ENCODE assay signal across 11 mouse cellular contexts in genomic region chr8:94967554-94967953, GRCm38 (mm10). TPM values are rescaled to one million over a fixed set of nuclear protein-coding genes. Genes with fewer than 3 reads are reported as not detected.
DNase-seq lines count a peak whose midpoint lies in the region; ATAC-seq and TF ChIP-seq lines count a peak whose summit lies in the region.
"Had no signal": no experiment of that assay in that cellular context is flagged by ENCODE, and none has a peak within 500 bp of the region (broad histone marks: within the 10 kb centered on the region; RNA-seq: fewer than 3 reads in every experiment).

No protein-coding gene starts in this region.

- no peak for TF ChIP-seq POLR2A in lung, adult 2 months (IDR thresholded peaks at IDR 0.05; ENCODE audit: borderline replicate concordance, extremely low read depth, low read depth, low read length)

- no peaks in the 10 kb centered on the region for H3K27me3 ChIP-seq in intestine, embryonic 16.5 days (replicated peaks; ENCODE audit: control insufficient read depth, insufficient read depth, low read length)
- no peaks in the 10 kb centered on the region for H3K27me3 ChIP-seq in forebrain, embryonic 12.5 days
- H3K27me3 ChIP-seq: heart, embryonic 13.5 days; limb, embryonic 12.5 days had no signal

- H3K4me1 ChIP-seq in intestine, embryonic 16.5 days (ENCODE audit: control insufficient read depth, insufficient read depth, low read length): peaks cover 11% of the 10 kb centered on the region
- H3K4me1 ChIP-seq in lung, adult 2 months (ENCODE audit: control insufficient read depth, insufficient read depth, low read length): peaks cover 3% of the 10 kb centered on the region; the same call in 1 of the 2 replicates
- H3K4me1 ChIP-seq in forebrain, embryonic 12.5 days: no peaks in the 10 kb centered on the region
- H3K4me1 ChIP-seq: limb, embryonic 12.5 days had no signal

- no peaks in the 10 kb centered on the region for H3K36me3 ChIP-seq in intestine, embryonic 16.5 days (ENCODE audit: control insufficient read depth, insufficient read depth, low read length)
- no peaks in the 10 kb centered on the region for H3K36me3 ChIP-seq in forebrain, embryonic 12.5 days (replicated peaks)
- H3K36me3 ChIP-seq: heart, embryonic 13.5 days; limb, embryonic 12.5 days had no signal

- intact Hi-C loops in gastrocnemius, adult 2 months (cut with DNase I): no loop called here
- intact Hi-C loops in left cerebral cortex, postnatal 4 days (cut with DNase I): no loop called here

- ATAC-seq in intestine, embryonic 16.5 days: no peak
- no peak for ATAC-seq in forebrain, embryonic 12.5 days (ENCODE audit: low FRiP score)

- no peak overlapping the region for H3K4me3 ChIP-seq in gastrocnemius, adult 2 months
- H3K4me3 ChIP-seq in intestine, embryonic 16.5 days (ENCODE audit: low read length): no peak overlapping the region
- no peak overlapping the region for H3K4me3 ChIP-seq in lung, adult 2 months (replicated peaks; ENCODE audit: extremely low read depth, low read depth, low read length)
- H3K4me3 ChIP-seq in forebrain, embryonic 12.5 days (replicated peaks): no peak overlapping the region
- H3K4me3 ChIP-seq: heart, embryonic 13.5 days; limb, embryonic 12.5 days had no signal

- no peak for TF ChIP-seq CTCF in gastrocnemius, adult 2 months (IDR thresholded peaks at IDR 0.05)
- TF ChIP-seq CTCF in lung, adult 2 months (IDR thresholded peaks at IDR 0.05; ENCODE audit: insufficient read depth, low read length): no peak

- H3K9ac ChIP-seq in intestine, embryonic 16.5 days (ENCODE audit: low read depth, low read length): no peak overlapping the region
- H3K9ac ChIP-seq in forebrain, embryonic 12.5 days: no peak overlapping the region
- H3K9ac ChIP-seq: heart, embryonic 13.5 days; limb, embryonic 12.5 days had no signal

- H3K27ac ChIP-seq in gastrocnemius, adult 2 months: peak overlapping the region; percentile 53; the same call in 1 of the 2 replicates
- H3K27ac ChIP-seq in intestine, embryonic 16.5 days (ENCODE audit: low read length): peak overlapping the region; percentile 52; the same call in 1 of the 2 replicates
- no peak overlapping the region for H3K27ac ChIP-seq in forebrain, embryonic 12.5 days
- H3K27ac ChIP-seq: heart, embryonic 13.5 days; limb, embryonic 12.5 days had no signal

- no peaks in the 10 kb centered on the region for H3K9me3 ChIP-seq in intestine, embryonic 16.5 days (ENCODE audit: control insufficient read depth, low read length)
- no peaks in the 10 kb centered on the region for H3K9me3 ChIP-seq in forebrain, embryonic 12.5 days
- H3K9me3 ChIP-seq: heart, embryonic 13.5 days; limb, embryonic 12.5 days had no signal

- no peak for DNase-seq in gastrocnemius, adult 2 months
- no peak for DNase-seq in gastrocnemius, postnatal 4 days (ENCODE audit: low spot score in 2 of 2)
- DNase-seq in Muller cell, postnatal 12 days (ENCODE audit: inconsistent ontology term): peak; percentile 74
- peak; percentile 69 for DNase-seq in lung, adult 2 months
- no peak for DNase-seq in right cerebral cortex, postnatal 25 days
- no peak for DNase-seq in left cerebral cortex, postnatal 4 days

- no peak overlapping the region for H3K4me2 ChIP-seq in intestine, embryonic 16.5 days (ENCODE audit: low read depth, low read length)
- no peak overlapping the region for H3K4me2 ChIP-seq in forebrain, embryonic 12.5 days
- H3K4me2 ChIP-seq: heart, embryonic 13.5 days; limb, embryonic 12.5 days had no signal

- 72% methylated on average over 3 of the region's 3 CpGs for WGBS in intestine, embryonic 16.5 days
- WGBS in lung, adult 2 months: 59% methylated on average over 3 of the region's 3 CpGs
- WGBS in forebrain, embryonic 12.5 days: 73% methylated on average over 3 of the region's 3 CpGs

RNA-seq across cellular contexts. Expression of gene Adgrg1, which starts 7.0 kb away (rescaled TPM):
- total RNA-seq in gastrocnemius, adult 2 months (2021): 10 to 100 TPM; 20.7 to 27.4 TPM
- 10 to 100 TPM in 1 of 2 experiments, 1 to 10 TPM in 1; 9.6 to 10.0 TPM for total RNA-seq in gastrocnemius, postnatal 4 days (2021)
- polyA plus RNA-seq in intestine, embryonic 16.5 days (2015; fragmentation: Nextera tagmentation; extraction: Ambion mirVana): 24.4 and 26.8 TPM in 2 replicates
- 192 and 233 TPM in 2 replicates for polyA plus RNA-seq in lung, adult 2 months (2012; rRNA removed)
- polyA plus RNA-seq in forebrain, embryonic 12.5 days (2016; fragmentation: Nextera tagmentation; extraction: Ambion mirVana): 180 and 222 TPM in 2 replicates
- total RNA-seq in left cerebral cortex, postnatal 4 days (2021): 100 to 1,000 TPM; 125 to 153 TPM

RNA-seq across cellular contexts. Expression of gene Adgrg5, which starts 44.1 kb away (rescaled TPM):
- under 1 TPM in 1 of 2 experiments, not detected in 1; 0.28 TPM for total RNA-seq in gastrocnemius, adult 2 months (2021)
- total RNA-seq in gastrocnemius, postnatal 4 days (2021): under 1 TPM; 0.15 to 0.18 TPM
- polyA plus RNA-seq in intestine, embryonic 16.5 days (2015; fragmentation: Nextera tagmentation; extraction: Ambion mirVana): 1.6 and 2.8 TPM in 2 replicates
- 4.8 and 5.3 TPM in 2 replicates for polyA plus RNA-seq in lung, adult 2 months (2012; rRNA removed)
- not detected in 2 replicates for polyA plus RNA-seq in forebrain, embryonic 12.5 days (2016; fragmentation: Nextera tagmentation; extraction: Ambion mirVana)
- total RNA-seq in left cerebral cortex, postnatal 4 days (2021): under 1 TPM in 1 of 2 experiments, not detected in 1; 0.74 TPM
- polyA plus RNA-seq: embryonic facial prominence, embryonic 11.5 days; limb, embryonic 12.5 days had no signal

RNA-seq across cellular contexts. Expression of gene Ccdc102a, which starts 49.7 kb away (rescaled TPM):
- 1 to 10 TPM; 3.0 to 3.8 TPM for total RNA-seq in gastrocnemius, adult 2 months (2021)
- total RNA-seq in gastrocnemius, postnatal 4 days (2021): 10 to 100 TPM; 23.9 to 24.5 TPM
- 10.9 and 11.5 TPM in 2 replicates for polyA plus RNA-seq in intestine, embryonic 16.5 days (2015; fragmentation: Nextera tagmentation; extraction: Ambion mirVana)
- 19.0 and 21.2 TPM in 2 replicates for polyA plus RNA-seq in lung, adult 2 months (2012; rRNA removed)
- polyA plus RNA-seq in forebrain, embryonic 12.5 days (2016; fragmentation: Nextera tagmentation; extraction: Ambion mirVana): 11.8 and 15.9 TPM in 2 replicates
- 1 to 10 TPM; 4.9 to 5.5 TPM for total RNA-seq in left cerebral cortex, postnatal 4 days (2021)

RNA-seq across cellular contexts. Expression of gene Adgrg3, which starts 49.9 kb away (rescaled TPM):
- under 1 TPM; 0.28 to 0.43 TPM for total RNA-seq in gastrocnemius, adult 2 months (2021)
- total RNA-seq in gastrocnemius, postnatal 4 days (2021): 1 to 10 TPM in 1 of 2 experiments, under 1 TPM in 1; 0.96 to 1.4 TPM
- polyA plus RNA-seq in intestine, embryonic 16.5 days (2015; fragmentation: Nextera tagmentation; extraction: Ambion mirVana): 3.0 and 3.6 TPM in 2 replicates
- polyA plus RNA-seq in lung, adult 2 months (2012; rRNA removed): 15.4 and 18.9 TPM in 2 replicates
- polyA plus RNA-seq in forebrain, embryonic 12.5 days (2016; fragmentation: Nextera tagmentation; extraction: Ambion mirVana): 1.7 and 2.4 TPM in 2 replicates
- total RNA-seq in left cerebral cortex, postnatal 4 days (2021): 1 to 10 TPM; 1.1 to 2.1 TPM

Comparison
In these comparisons a context has a peak if more than half of its experiments do, and no peak if none do; other contexts are left out.
1. DNase-seq: peak in Muller cell, postnatal 12 days (single experiment) and lung, adult 2 months (single experiment); none in gastrocnemius, adult 2 months (single experiment), gastrocnemius, postnatal 4 days (0 of 2), right cerebral cortex, postnatal 25 days (single experiment) and left cerebral cortex, postnatal 4 days (single experiment).
2. RNA of gene Adgrg1, which starts 7.0 kb away (total RNA-seq): 125 to 153 TPM in left cerebral cortex, postnatal 4 days; 20.7 to 27.4 TPM in gastrocnemius, adult 2 months and 9.6 to 10.0 TPM in gastrocnemius, postnatal 4 days; every median in the first group is over 4 times any median in the second.